Mouse (Mus musculus) cerebellum, adult 11 months (tissue): ENCODE measurements around the gene Gm11634.
A peak's percentile ranks its signal among the peaks of the same experiment; 100 is the strongest.
"Not testable (repeated sequence)": the region's sequence is repeated elsewhere in the genome, so short reads cannot be mapped to it uniquely, and the experiment has no call there.

Experiments used
- DNase-seq: peaks from one replicate; pipeline ENCODE4 v3.0.0; 2022

Gene Gm11634

DNA sequence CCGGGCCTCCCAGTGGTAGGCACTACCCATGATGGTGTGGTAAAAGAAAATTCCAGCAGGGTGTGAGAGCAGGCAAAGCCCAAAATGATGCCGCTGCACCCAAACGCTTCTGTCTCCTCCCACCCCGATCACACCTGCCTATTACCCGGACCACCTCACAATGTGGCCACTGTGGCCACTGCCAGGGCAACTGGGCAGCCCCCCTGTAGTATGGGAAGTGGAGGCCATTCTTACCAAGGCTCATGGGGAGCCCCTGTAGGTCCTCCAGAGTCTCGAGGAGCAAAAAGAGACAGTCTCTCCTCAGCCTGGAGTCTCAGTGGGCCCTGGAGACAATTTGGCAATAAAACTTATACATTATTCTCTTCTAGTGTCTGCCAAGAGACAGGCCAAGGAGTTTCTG, at the start of gene Gm11634:
TSS of gene Gm11634 (minus strand) at position 101 of the 400 bp plus-strand sequence.
- no peak for DNase-seq

DNA sequence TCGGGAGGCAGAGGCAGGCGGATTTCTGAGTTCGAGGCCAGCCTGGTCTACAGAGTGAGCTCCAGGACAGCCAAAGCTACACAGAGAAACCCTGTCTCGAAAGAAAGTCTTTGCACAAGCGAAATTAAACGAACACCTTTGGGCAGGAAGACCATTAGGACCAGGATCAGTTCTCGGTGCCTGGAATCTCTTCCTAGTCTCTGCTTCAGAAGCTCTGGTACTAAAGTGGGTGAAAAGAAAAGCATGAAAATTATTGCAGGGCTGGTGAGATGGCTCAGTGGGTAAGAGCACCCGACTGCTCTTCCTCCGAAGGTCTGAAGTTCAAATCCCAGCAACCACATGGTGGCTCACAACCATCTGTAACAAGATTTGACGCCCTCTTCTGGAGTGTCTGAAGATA, 48.0 kb upstream of the Gm11634 start:
- DNase-seq = not testable (repeated sequence)

DNA sequence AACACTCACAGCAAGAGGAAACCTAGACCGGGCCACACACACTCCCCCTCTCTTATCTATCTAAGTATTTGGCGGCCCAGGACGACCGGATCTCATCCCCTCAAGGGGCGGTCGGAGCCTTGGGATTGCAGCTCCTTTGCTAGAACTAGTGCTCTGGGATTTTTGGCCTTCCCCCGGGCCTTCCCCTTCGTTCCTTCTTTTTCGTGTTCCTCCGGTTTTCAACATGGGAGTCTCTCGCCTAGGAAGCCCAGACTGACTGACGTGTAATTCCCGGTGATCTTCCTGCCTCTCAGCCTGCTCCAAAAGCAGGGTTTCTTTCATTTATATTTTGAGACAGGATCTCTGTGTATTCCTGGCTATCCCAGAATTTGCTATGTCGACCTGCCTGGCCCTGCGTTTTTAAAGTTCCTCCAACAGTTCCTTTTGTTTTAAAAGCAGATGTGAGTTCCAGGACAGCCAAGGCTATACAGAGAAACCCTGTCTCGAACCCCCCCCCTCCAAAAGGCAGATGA, 47.3 kb upstream of the Gm11634 start:
- not testable (repeated sequence) for DNase-seq

DNA sequence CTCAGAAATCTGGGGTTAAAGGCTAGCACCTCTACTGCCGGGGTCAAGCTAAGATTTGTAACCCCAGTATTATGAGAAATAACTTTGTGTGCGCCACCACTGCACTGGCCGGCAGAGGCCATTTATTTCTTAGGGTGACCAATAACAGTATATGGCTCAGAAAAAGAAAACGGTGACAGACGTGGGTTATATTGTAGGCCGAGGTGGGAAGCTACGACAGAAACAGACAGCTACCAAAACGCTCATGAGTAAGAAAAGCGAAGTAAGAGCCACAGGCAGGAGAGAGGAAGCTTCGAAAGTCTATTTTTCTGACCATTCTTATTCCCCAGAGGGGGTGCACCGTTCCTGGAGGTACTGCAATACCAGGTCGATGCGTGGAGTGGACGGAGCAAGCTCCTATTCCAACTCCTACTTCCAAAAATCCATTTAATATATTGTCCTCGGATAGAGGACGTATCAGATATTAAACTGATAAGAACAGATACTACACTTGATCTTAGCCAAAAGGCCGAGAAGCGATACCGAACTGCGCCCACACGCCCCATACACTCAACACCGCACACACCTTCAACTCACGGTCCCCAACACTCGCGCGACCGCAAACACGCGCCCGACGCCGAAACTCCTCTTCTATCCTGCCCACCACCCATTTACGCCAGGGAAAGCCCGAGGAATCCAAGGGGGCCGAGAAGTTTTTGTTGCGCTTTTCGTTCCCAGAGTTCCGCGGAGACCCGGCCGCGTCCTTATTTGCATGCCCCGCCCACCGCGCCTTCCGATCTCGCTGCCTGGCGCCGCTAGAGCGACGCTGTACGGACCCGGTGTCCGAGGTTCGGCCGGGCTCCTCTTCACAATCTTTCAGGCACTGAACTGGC, 46.6 kb upstream of the Gm11634 start:
- DNase-seq = peak; percentile 71

DNA sequence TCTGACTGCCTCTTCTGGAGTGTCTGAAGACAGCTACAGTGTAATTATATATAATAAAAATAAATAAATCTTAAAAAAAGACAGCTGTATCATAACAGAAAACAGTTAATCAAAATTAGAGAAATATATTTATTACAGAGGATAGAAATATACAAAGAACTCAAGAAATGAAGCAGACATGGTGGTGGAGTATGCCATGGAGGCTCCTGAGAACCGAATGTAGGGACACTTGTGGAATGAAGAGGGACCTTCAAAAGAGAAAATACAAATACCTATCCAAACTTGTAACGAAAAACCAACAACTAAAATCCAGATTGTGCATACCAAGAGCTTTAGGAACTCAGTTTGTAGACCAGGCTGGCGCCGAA, 46.0 kb upstream of the Gm11634 start:
- DNase-seq = not testable (repeated sequence)

DNA sequence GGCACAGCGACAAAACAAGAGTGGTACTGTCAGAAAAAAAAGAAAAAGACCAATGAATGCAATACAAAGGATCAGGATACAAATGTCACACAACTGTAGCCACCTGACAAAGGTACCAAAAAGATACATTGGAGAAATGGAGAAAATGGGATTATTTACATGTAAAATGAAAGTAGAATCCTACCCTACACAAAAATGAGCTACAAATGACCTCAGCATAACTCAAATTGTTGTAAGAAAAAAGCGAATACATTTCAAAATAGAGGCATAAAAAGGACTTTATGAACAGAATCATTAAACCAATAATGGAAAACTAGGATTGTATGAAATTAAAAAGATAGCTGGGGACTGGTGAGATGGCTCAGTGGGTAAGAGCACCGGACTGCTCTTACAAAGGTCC, 45.5 kb upstream of the Gm11634 start:
- no peak for DNase-seq

DNA sequence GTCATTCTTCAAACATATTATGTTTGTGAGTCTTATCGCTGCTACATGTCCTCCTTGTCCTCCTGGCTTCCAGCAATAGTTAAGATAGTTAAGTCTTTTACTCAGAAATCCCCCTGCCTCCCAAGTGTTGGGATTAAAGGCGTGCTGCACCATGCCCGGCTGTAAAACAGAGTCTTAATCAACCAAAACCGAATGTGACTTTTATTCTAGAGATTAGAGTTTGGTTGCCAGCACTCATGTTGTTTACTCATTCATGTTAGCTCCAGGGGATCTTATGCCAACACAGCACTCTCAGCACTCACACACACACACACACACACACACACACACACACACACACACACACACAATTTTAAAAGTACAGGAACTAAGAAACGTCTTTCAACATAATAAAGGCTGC, 43.9 kb upstream of the Gm11634 start:
- DNase-seq = no peak

DNA sequence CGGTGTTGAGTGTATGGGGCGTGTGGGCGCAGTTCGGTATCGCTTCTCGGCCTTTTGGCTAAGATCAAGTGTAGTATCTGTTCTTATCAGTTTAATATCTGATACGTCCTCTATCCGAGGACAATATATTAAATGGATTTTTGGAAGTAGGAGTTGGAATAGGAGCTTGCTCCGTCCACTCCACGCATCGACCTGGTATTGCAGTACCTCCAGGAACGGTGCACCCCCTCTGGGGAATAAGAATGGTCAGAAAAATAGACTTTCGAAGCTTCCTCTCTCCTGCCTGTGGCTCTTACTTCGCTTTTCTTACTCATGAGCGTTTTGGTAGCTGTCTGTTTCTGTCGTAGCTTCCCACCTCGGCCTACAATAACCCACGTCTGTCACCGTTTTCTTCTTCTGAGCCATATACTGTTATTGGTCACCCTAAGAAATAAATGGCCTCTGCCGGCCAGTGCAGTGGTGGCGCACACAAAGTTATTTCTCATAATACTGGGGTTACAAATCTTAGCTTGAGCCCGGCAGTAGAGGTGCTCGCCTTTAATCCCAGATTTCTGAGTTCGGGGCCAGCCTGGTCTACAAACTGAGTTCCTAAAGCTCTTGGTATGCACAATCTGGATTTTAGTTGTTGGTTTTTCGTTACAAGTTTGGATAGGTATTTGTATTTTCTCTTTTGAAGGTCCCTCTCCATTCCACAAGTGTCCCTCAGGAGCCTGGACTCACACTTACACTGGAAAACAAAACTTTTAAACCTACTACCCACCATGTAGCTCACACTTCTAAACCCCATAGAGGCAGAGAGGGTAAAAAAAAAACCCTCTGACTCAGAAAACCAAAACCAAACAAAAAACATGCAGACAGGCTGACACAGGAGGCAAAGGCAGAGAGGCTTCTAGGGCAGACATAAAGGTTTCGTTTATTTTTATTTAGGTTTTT, 42.9 kb upstream of the Gm11634 start:
- DNase-seq = not testable (repeated sequence)

DNA sequence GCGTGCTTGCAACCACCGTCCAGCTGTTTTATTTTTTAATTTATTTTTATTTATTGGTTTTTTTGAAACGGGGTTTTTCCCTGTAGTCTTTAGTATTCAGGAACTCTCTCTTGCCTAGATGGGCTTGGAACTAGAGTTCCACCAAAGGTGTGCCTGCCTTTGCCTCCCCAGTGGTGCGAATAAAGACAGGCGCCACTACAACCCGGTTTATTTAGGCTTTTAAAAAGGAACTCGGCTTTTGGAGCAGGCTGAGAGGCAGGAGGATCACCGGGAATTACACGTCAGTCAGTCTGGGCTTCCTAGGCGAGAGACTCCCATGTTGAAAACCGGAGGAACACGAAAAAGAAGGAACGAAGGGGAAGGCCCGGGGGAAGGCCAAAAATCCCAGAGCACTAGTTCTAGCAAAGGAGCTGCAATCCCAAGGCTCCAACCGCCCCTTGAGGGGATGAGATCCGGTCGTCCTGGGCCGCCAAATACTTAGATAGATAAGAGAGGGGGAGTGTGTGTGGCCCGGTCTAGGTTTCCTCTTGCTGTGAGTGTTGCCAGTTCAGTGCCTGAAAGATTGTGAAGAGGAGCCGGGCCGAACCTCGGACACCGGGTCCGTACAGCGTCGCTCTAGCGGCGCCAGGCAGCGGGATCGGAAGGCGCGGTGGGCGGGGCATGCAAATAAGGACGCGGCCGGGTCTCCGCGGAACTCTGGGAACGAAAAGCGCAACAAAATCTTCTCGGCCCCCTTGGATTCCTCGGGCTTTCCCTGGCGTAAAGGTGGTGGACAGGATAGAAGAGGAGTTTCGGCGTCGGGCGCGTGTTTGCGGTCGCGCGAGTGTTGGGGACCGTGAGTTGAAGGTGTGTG, 42.0 kb upstream of the Gm11634 start:
- peak; percentile 82 for DNase-seq

DNA sequence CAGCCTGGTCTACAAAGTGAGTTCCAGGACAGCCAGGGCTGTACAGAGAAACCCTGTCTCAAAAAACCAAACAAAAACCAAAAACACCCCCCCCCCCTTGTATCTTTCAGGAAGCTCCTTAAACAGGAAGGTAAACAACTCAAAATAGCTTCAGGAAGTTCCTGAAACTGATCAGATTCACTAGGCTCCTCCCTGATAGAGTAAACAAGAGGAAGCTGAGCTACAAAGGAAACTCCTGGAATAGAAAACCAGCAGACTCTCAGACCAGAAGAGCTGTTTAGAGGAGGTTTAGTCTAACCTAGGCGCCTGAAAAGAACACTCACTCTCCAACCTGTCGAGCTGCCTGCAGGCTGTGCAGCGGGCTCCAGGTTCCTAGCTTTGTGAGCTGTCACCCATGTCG, 40.7 kb upstream of the Gm11634 start:
- no peak for DNase-seq

DNA sequence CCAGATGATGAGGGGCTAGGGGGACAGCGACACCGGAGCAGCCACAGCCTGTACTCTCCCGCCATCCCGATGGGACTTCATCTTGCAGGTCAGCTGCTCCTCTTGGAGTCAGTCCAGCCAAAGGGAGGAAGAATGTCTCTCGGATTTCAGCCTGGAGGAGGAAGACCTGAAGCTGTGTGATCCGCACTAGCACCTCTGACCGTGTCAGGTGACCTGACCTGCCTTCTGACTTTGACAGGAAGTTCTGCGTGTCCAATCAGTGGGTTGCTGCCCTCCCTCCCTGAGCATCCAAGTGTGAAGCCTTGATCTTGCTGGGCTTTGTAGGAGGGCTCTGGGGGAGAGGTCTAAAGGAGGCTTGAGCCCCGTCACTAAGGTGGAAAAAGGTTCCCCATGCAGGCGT, 36.6 kb upstream of the Gm11634 start:
- no peak for DNase-seq

DNA sequence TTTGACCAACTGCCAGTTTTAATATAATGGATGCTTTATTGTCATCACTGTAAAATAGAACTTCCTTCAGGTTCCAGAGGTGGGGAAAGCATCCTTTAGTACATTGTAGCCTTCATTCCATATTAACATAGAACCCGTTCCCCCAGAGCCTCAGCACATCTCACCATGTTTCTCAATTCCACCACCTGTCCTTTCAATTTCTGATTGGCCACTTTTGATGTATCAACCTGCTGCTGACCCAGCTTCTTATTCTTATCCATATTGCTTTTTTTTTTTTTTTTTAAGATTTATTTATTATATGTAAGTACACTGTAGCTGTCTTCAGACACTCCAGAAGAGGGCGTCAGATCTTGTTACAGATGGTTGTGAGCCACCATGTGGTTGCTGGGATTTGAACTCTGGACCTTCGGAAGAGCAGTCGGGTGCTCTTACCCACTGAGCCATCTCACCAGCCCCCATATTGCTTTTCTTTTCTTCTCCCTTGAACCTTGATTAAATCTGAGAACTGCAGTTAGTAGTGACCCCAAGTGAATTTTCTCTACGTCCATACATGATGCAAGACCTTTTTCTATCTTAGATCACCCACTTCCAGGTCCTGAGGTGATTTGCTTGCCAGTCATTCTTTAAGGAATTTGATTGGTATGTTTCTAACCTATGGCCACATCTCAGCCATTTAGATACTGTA, 29.8 kb upstream of the Gm11634 start:
- DNase-seq = not testable (repeated sequence)

DNA sequence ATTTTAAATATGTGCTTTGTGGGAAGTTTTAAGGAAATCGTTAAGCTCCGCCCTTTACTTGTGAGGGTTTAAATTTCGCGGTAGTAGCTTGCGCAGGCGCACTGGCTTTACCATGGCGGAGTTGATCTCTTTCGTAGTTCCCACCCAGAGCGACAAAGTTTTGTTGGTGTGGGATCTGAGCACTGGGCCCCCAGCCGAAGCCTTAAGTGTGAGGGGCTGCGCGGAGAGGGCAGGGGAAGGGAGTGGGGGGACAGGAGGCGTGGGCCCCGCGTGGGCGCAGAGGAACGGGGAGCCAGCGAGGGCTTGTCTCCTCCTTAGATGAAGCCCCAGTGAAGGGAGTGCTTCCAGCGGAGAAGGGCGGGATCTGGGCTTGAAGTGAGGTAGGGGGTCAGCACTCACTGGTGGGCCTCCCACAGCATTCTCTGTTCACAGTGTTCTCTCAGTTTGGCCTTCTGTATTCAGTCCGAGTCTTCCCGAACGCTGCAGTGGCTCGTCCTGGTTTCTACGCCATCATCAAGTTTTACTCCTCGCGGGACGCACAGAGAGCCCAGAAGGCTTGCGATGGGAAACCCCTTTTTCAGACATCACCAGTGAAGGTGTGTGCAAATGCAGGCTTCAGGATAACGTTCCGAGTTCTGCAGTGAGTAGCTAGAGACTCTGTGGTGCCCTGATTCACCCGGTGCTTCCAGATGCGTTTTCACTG, 29.0 kb upstream of the Gm11634 start:
- DNase-seq = peak; percentile 66

DNA sequence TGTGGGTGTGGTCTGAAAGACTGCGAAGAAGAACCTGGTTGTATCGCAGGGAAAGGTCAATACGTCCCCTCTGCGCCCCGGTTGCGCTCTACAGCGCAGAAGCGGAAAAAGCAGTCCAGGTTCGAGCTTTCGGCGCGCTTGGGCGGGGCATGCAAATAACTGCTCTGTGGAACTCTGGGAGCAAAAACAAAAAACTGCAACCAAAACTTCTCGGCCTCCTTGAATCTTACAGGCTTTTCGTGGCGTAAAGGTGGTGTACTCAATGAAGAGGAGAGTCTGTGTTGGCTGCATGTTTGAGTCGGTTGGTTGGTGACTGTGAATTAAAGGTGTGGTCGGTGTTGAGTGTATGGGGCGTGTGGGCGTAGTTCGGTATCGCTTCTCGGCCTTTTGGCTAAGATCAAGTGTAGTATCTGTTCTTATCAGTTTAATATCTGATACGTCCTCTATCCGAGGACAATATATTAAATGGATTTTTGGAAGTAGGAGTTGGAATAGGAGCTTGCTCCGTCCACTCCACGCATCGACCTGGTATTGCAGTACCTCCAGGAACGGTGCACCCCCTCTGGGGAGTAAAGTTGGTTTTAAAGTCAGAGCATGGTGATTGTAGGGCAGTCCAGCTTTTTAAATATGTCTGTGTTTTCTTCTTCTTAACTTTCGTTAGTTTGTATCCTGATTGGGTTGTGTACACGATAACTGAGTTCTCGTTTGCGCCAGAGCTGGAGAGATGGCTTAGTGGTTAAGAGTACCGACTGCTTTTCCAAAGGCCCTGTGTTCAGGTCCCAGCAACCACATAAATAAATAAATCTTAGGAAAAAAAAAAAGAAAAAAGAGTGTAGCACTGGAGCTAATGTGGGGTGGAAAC, 28.2 kb upstream of the Gm11634 start, which contains the start of gene Rdm1:
TSS of gene Rdm1 (plus strand) at position 201 of the 862 bp plus-strand sequence.
- peak; percentile 72 for DNase-seq

DNA sequence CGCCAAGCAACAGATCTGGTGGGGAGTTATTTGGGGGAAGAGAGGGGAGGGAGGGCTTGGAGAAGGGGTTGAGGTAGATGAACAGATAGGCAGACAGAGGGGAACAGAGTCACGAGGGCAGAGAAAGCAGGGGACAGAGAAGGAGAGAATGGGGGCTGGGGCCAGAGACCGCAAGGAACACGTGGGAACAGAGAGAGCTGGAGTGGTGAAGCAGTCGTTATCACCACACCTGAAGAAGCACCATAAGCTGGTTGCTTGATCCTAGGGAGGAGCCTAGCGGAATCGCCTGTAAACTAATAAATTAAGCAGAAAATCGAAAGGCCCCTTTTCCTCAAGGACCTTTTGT, 27.6 kb upstream of the Gm11634 start:
- no peak for DNase-seq

DNA sequence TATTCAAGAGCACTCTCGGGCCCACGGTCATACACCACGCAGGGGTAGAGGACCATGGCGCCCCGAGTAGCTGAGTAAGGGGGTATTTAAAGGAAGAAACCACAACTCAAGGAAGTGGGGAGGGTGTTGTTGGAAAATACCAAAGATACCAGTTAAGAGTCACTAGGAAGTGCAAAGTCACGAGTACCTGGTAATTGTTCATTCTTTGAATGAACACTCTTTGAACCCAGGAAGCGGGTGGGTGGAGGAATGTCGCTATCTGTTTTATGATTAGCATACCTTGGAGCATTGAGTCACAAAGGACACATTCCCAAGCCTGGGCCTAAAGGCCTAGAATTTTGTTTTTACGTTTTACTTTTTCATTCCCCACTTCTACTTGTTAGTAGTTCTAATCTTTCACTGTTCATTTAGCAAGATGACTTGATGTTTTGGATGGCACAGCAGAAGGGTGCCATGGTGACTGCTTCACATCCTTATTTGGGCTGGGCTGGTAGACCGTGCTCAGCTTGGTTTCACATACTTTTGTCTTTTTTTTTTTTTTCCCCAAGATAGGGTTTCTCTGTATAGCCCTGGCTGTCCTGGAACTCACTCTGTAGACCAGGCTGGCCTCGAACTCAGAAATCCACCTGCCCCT, 21.1 kb upstream of the Gm11634 start:
- DNase-seq = not testable (repeated sequence)

DNA sequence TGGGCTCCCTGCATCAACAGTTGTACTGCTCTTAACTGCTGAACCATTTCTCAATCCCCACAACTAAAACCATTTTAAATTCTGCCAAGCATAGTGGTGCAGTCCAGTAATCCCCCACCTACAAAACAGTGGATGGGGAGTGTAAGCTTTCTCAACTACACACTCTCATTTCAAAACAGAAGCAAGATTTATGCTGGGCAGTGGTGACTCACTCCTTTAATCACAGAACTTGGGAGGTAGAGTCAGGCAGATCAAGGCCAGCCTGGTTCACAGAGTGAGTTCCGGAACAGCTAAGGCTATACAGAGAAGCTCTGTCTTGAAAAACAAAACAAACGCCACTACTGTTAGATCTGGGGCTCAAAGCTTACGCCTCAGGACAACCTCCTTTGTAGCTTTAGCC, 19.5 kb upstream of the Gm11634 start:
- DNase-seq = no peak

DNA sequence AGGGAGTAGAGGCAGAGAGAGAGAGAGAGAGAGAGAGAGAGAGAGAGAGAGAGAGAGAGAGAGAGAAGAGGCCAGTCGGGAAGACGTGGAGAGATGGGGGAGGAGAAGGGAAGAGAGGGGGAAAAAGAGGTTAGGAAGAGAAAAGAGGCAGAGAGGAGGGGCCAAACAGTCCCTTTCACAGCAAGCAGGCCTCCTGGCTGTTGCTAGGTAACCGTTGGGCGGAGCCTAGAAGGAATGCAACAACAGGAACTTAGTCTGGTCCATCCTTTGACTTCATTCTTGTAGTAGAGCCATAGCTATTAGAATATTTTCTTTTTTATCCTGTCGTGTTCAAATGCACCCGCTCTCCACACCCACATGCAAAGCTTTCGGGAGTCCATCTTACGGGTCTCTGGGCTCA, 18.8 kb upstream of the Gm11634 start:
- no peak for DNase-seq

DNA sequence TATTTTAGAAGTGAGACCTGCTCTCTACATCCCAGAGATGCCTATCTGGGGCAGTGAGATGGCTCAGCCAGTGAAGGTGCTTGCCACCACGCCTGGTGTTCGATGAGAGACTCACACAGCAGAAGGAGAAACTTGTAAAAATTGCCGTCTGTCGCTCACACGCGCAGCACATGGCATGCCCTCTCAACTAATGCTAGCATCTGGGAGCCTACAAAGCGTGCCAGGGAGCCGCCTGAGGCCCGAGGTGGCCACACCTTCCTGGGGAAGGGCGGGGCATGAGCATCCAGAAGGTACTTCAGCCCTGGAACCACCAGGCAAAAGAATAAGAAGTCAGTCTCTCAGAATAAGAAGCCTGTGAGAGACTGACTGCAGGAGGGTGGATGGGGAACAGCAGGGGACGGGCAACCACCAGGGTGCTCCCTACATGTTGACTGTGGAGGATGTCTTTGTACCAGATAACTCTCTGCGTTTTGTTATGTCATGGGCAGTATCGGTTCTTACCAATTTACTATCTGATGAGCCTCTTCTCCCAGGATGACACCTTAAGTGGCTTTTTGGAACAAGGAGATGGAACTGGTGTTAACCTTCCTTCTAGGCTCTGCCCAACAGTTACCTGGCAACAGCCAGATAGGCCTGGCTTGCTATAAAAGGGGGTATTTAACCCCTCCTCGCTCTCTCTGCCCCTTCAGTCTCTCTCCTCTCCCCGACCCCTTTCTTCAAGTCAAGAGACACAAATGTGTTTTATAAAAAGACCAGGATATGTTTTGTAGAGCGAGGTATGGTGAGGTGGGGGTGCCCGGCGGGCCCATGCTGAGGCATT, 18.1 kb upstream of the Gm11634 start:
- DNase-seq = no peak
